Mouse (Mus musculus) embryonic facial prominence, embryonic 14.5 days (tissue): Measurements from ENCODE around the gene Tcirg1. TPM values are rescaled to one million over a fixed set of nuclear protein-coding genes. Genes with fewer than 3 reads are reported as not detected.

Experiments
- ATAC-seq: fragments of 200-750 bp; cut with Nextera tagmentation; 2 replicates; pipeline ENCODE4 v1.8.0; 2017; ENCODE audit warnings: low read depth, moderate number of reproducible peaks, moderate TSS enrichment
- DNase-seq: peaks from one replicate; pipeline ENCODE4 v3.0.0-alpha.2; 2015; ENCODE audit warnings: low spot score
- H3K27ac ChIP-seq: fragments of 300-500 bp; sonication (generic); replicated peaks from 2 replicates; pipeline ENCODE4 v1.5.1; 2014; ENCODE audit warnings: low read depth, mild to moderate bottlenecking, low read length, moderate library complexity
- H3K27me3 ChIP-seq: fragments of 300-500 bp; sonication (generic); replicated peaks from 2 replicates; pipeline ENCODE4 v1.6.1; 2014; ENCODE audit warnings: low read length; ENCODE audit not compliant: control insufficient read depth, insufficient read depth
- H3K36me3 ChIP-seq: fragments of 300-500 bp; sonication (generic); 2 replicates; pipeline ENCODE4 v1.6.1; 2014; ENCODE audit warnings: low read length, mixed read lengths; ENCODE audit not compliant: control insufficient read depth, insufficient read depth
- H3K4me1 ChIP-seq: fragments of 300-500 bp; sonication (generic); 2 replicates; pipeline ENCODE4 v1.6.1; 2014; ENCODE audit warnings: antibody characterized with exemption, low read length; ENCODE audit not compliant: control insufficient read depth, insufficient read depth
- H3K4me2 ChIP-seq: fragments of 300-500 bp; sonication (generic); 2 replicates; pipeline ENCODE4 v1.6.1; 2014; ENCODE audit warnings: low read depth, mild to moderate bottlenecking, low read length, moderate library complexity, mixed read lengths
- H3K4me3 ChIP-seq: fragments of 300-500 bp; sonication (generic); 2 replicates; pipeline ENCODE4 v1.5.1; 2014; ENCODE audit warnings: low read depth, mild to moderate bottlenecking, low read length
- H3K9ac ChIP-seq: fragments of 300-500 bp; sonication (generic); 2 replicates; pipeline ENCODE4 v1.6.1; 2014; ENCODE audit warnings: low read depth, mild to moderate bottlenecking, low read length, moderate library complexity, mixed read lengths
- H3K9me3 ChIP-seq: fragments of 300-500 bp; sonication (generic); 2 replicates; pipeline ENCODE4 v1.6.1; 2016; ENCODE audit warnings: low read length; ENCODE audit not compliant: control insufficient read depth
- WGBS: fragments of 180-500 bp; shearing (Covaris S2); extraction: QIAGEN DNeasy Blood & Tissue Kit; methylation state at CpG from one replicate; pipeline ENCODE4 v1.1.7; 2014; 5-methylcytosine and 5-hydroxymethylcytosine counted together
- polyA plus RNA-seq: library from polyadenylated mRNA; unstranded; fragments of >200 nt; fragmentation: Nextera tagmentation; extraction: Ambion mirVana; gene quantifications from 2 replicates; pipeline ENCODE4 v1.2.1, GENCODE M21; 2014

Tcirg1 gene
- polyA plus RNA-seq, 1 experiment from 2014 or later, result 33.6 TPM

- Histone ChIP-seq H3K36me3 (peaks cover 49% of the 10 kb centered on the region), H3K27me3 (no peaks in the 10 kb centered on the region), H3K9me3 (no peaks in the 10 kb centered on the region), H3K4me3 (peak overlapping the region; percentile 68), H3K27ac (peak overlapping the region; percentile 68; the same call in 1 of the 2 replicates), H3K4me1 (peaks cover 23% of the 10 kb centered on the region), H3K4me2 (peak overlapping the region; percentile 79), H3K9ac (peak overlapping the region; percentile 75)
- ATAC-seq (0 out of 2 replicates have a peak, but pooled peaks have one; percentile 7), DNase-seq (no peak)
- 23% methylated on average over 10 of the region's 10 CpGs for WGBS
Measured at GRCm38 (mm10) chr19:3906326-3906725, 607 bp downstream of the Tcirg1 start.

- peak overlapping the region; percentile 68 for H3K27ac ChIP-seq
- H3K27me3 ChIP-seq, result no peaks in the 10 kb centered on the region
- peaks cover 23% of the 10 kb centered on the region for H3K4me1 ChIP-seq
- 24% methylated on average over 6 of the region's 6 CpGs for WGBS
- peak overlapping the region; percentile 79 for H3K4me2 ChIP-seq
- H3K4me3 ChIP-seq, result peak overlapping the region; percentile 68
- H3K9me3 ChIP-seq, result no peaks in the 10 kb centered on the region
- ATAC-seq, result no peak
- DNase-seq, result peak; percentile 66
- H3K9ac ChIP-seq, result peak overlapping the region; percentile 52
- H3K36me3 ChIP-seq, result peaks cover 48% of the 10 kb centered on the region
Measured at GRCm38 (mm10) chr19:3905261-3905969, 1.5 kb downstream of the Tcirg1 start.

GRCm38 (mm10) chr19:3904363-3904675 lies 2.6 kb downstream of the Tcirg1 start:
- H3K27ac ChIP-seq, result no peak overlapping the region
- H3K4me1 ChIP-seq, result peaks cover 23% of the 10 kb centered on the region
- no peak overlapping the region for H3K4me3 ChIP-seq
- peak overlapping the region; percentile 79 for H3K4me2 ChIP-seq
- no peak overlapping the region for H3K9ac ChIP-seq
- ATAC-seq (no peak), DNase-seq (no peak)
- H3K9me3 ChIP-seq, result no peaks in the 10 kb centered on the region
- H3K36me3 ChIP-seq, result peaks cover 47% of the 10 kb centered on the region
- H3K27me3 ChIP-seq, result no peaks in the 10 kb centered on the region
- whole genome bisulfite sequencing, result 51% methylated on average over 10 of the region's 10 CpGs

- Histone ChIP-seq H3K9ac (no peak overlapping the region), H3K27me3 (no peaks in the 10 kb centered on the region), H3K4me2 (no peak overlapping the region), H3K27ac (no peak overlapping the region), H3K36me3 (peaks cover 47% of the 10 kb centered on the region), H3K4me1 (peaks cover 23% of the 10 kb centered on the region), H3K9me3 (no peaks in the 10 kb centered on the region), H3K4me3 (no peak overlapping the region)
- no peak for ATAC-seq
- WGBS, result 70% methylated on average over 25 of the region's 25 CpGs
- DNase-seq, result no peak
Measured at GRCm38 (mm10) chr19:3903648-3904362, 3.1 kb downstream of the Tcirg1 start.

- no peak overlapping the region for H3K4me2 ChIP-seq
- ATAC-seq (no peak), DNase-seq (no peak)
- H3K4me1 ChIP-seq, result peaks cover 23% of the 10 kb centered on the region
- no peak overlapping the region for H3K9ac ChIP-seq
- H3K9me3 ChIP-seq, result no peaks in the 10 kb centered on the region
- no peak overlapping the region for H3K27ac ChIP-seq
- H3K27me3 ChIP-seq, result no peaks in the 10 kb centered on the region
- WGBS, result 79% methylated on average over 12 of the region's 12 CpGs
- H3K36me3 ChIP-seq, result peaks cover 49% of the 10 kb centered on the region
- H3K4me3 ChIP-seq, result no peak overlapping the region
Measured at GRCm38 (mm10) chr19:3902966-3903365, 4.0 kb downstream of the Tcirg1 start.

GRCm38 (mm10) chr19:3899618-3900017 lies 7.3 kb downstream of the Tcirg1 start:
- no peak overlapping the region for H3K27ac ChIP-seq
- 0 out of 2 replicates have a peak, but pooled peaks cover 4% of the 10 kb centered on the region for H3K4me1 ChIP-seq
- DNase-seq (no peak), ATAC-seq (no peak)
- no peaks in the 10 kb centered on the region for H3K27me3 ChIP-seq
- 96% methylated on average over 4 of the region's 4 CpGs for WGBS
- H3K9me3 ChIP-seq, result no peaks in the 10 kb centered on the region
- peaks cover 82% of the 10 kb centered on the region for H3K36me3 ChIP-seq
- H3K4me2 ChIP-seq, result no peak overlapping the region
- H3K9ac ChIP-seq, result no peak overlapping the region
- H3K4me3 ChIP-seq, result no peak overlapping the region

- Histone ChIP-seq H3K4me3 (no peak overlapping the region), H3K27ac (no peak overlapping the region), H3K4me1 (no peaks in the 10 kb centered on the region), H3K9ac (no peak overlapping the region), H3K36me3 (peaks cover 89% of the 10 kb centered on the region), H3K4me2 (no peak overlapping the region), H3K9me3 (no peaks in the 10 kb centered on the region), H3K27me3 (no peaks in the 10 kb centered on the region)
- 71% methylated on average over 7 of the region's 7 CpGs for WGBS
- DNase-seq (no peak), ATAC-seq (no peak)
Measured at GRCm38 (mm10) chr19:3898952-3899351, 8.0 kb downstream of the Tcirg1 start.

- Histone ChIP-seq H3K9me3 (no peaks in the 10 kb centered on the region), H3K9ac (no peak overlapping the region), H3K27me3 (no peaks in the 10 kb centered on the region), H3K27ac (no peak overlapping the region), H3K4me2 (no peak overlapping the region), H3K36me3 (peaks cover 92% of the 10 kb centered on the region), H3K4me1 (no peaks in the 10 kb centered on the region), H3K4me3 (no peak overlapping the region)
- ATAC-seq (no peak), DNase-seq (no peak)
- WGBS, result 97% methylated on average over 5 of the region's 5 CpGs
Measured at GRCm38 (mm10) chr19:3897557-3897956, 9.4 kb downstream of the Tcirg1 start.
